Comparison of ENCODE assay signal across 7 mouse cellular contexts in genomic region chr4:136783552-136784150, GRCm38 (mm10). TPM values are rescaled to one million over a fixed set of nuclear protein-coding genes. Genes with fewer than 3 reads are reported as not detected.
DNase-seq lines count a peak whose midpoint lies in the region; ATAC-seq and TF ChIP-seq lines count a peak whose summit lies in the region.

No protein-coding gene starts in this region.

- no peak overlapping the region for H3K4me3 ChIP-seq in forebrain, embryonic 15.5 days
- H3K4me3 ChIP-seq in hindbrain, embryonic 14.5 days (replicated peaks; ENCODE audit: low read length), result no peak overlapping the region
- no peak overlapping the region for H3K4me3 ChIP-seq in limb, embryonic 13.5 days
- H3K4me3 ChIP-seq in liver, postnatal 0 days (ENCODE audit: low read depth, low read length), result no peak overlapping the region

- H3K9me3 ChIP-seq in forebrain, embryonic 15.5 days, result no peaks in the 10 kb centered on the region
- no peaks in the 10 kb centered on the region for H3K9me3 ChIP-seq in hindbrain, embryonic 14.5 days (ENCODE audit: control insufficient read depth, low read length)
- H3K9me3 ChIP-seq in limb, embryonic 13.5 days, result no peaks in the 10 kb centered on the region
- no peaks in the 10 kb centered on the region for H3K9me3 ChIP-seq in liver, postnatal 0 days (ENCODE audit: low read length)

- no peaks in the 10 kb centered on the region for H3K36me3 ChIP-seq in forebrain, embryonic 15.5 days
- H3K36me3 ChIP-seq in hindbrain, embryonic 14.5 days (replicated peaks; ENCODE audit: control insufficient read depth, insufficient read depth), result no peaks in the 10 kb centered on the region
- no peaks in the 10 kb centered on the region for H3K36me3 ChIP-seq in limb, embryonic 13.5 days
- H3K36me3 ChIP-seq in liver, postnatal 0 days (replicated peaks; ENCODE audit: insufficient read depth, low read length), result no peaks in the 10 kb centered on the region

- H3K9ac ChIP-seq in forebrain, embryonic 15.5 days (replicated peaks), result no peak overlapping the region
- H3K9ac ChIP-seq in hindbrain, embryonic 14.5 days, result no peak overlapping the region
- peak overlapping the region; percentile 40; the same call in 1 of the 2 replicates for H3K9ac ChIP-seq in limb, embryonic 13.5 days
- H3K9ac ChIP-seq in liver, postnatal 0 days (replicated peaks), result no peak overlapping the region

- no peak for ATAC-seq in forebrain, embryonic 15.5 days (replicated peaks)
- peak; percentile 68; the same call in 1 of the 2 replicates for ATAC-seq in hindbrain, embryonic 14.5 days (ENCODE audit: low FRiP score)
- peak; percentile 49 for ATAC-seq in limb, embryonic 13.5 days (ENCODE audit: low FRiP score, low read depth)
- ATAC-seq in liver, postnatal 0 days, result no peak

- TF ChIP-seq CTCF in liver, postnatal 0 days (IDR thresholded peaks at IDR 0.05; ENCODE audit: low read depth), result no peak

- no peaks in the 10 kb centered on the region for H3K27me3 ChIP-seq in forebrain, embryonic 15.5 days
- no peaks in the 10 kb centered on the region for H3K27me3 ChIP-seq in hindbrain, embryonic 14.5 days (ENCODE audit: control insufficient read depth, insufficient read depth, low read length)
- H3K27me3 ChIP-seq in limb, embryonic 13.5 days, result no peaks in the 10 kb centered on the region
- H3K27me3 ChIP-seq in liver, postnatal 0 days (ENCODE audit: insufficient read depth, low read length), result no peaks in the 10 kb centered on the region

- DNase-seq in retina, postnatal 1 day, result peak; percentile 36
- DNase-seq in retina, embryonic 14.5 days (ENCODE audit: low spot score), result no peak
- no peak for DNase-seq in hindbrain, embryonic 14.5 days (ENCODE audit: low spot score)
- no peak for DNase-seq in liver, postnatal 0 days
- no peak for DNase-seq in urinary bladder, postnatal 10 days (ENCODE audit: low spot score)

- no peak overlapping the region for H3K4me2 ChIP-seq in forebrain, embryonic 15.5 days (replicated peaks)
- no peak overlapping the region for H3K4me2 ChIP-seq in hindbrain, embryonic 14.5 days (replicated peaks)
- H3K4me2 ChIP-seq in limb, embryonic 13.5 days (replicated peaks), result peak overlapping the region; percentile 21
- no peak overlapping the region for H3K4me2 ChIP-seq in liver, postnatal 0 days (ENCODE audit: low read depth, low read length)

- H3K27ac ChIP-seq in forebrain, embryonic 15.5 days (replicated peaks), result peak overlapping the region; percentile 45; the same call in 1 of the 2 replicates
- H3K27ac ChIP-seq in hindbrain, embryonic 14.5 days, result no peak overlapping the region
- H3K27ac ChIP-seq in limb, embryonic 13.5 days, result peak overlapping the region; percentile 59; the same call in 1 of the 2 replicates
- H3K27ac ChIP-seq in liver, postnatal 0 days (ENCODE audit: low read depth), result no peak overlapping the region

- H3K4me1 ChIP-seq in forebrain, embryonic 15.5 days, result peaks cover 61% of the 10 kb centered on the region
- peaks cover 50% of the 10 kb centered on the region for H3K4me1 ChIP-seq in hindbrain, embryonic 14.5 days (replicated peaks; ENCODE audit: control insufficient read depth, insufficient read depth, low read length)
- H3K4me1 ChIP-seq in limb, embryonic 13.5 days, result peaks cover 78% of the 10 kb centered on the region
- H3K4me1 ChIP-seq in liver, postnatal 0 days (ENCODE audit: insufficient read depth), result no peaks in the 10 kb centered on the region

- 39% methylated on average over 22 of the region's 22 CpGs for WGBS in forebrain, embryonic 15.5 days
- 29% methylated on average over 22 of the region's 22 CpGs for WGBS in hindbrain, embryonic 14.5 days
- 18% methylated on average over 22 of the region's 22 CpGs for WGBS in limb, embryonic 13.5 days
- WGBS in liver, postnatal 0 days (ENCODE audit: insufficient replicate concordance), result 59% methylated on average over 22 of the region's 22 CpGs

- TF ChIP-seq EP300 in liver, postnatal 0 days (IDR thresholded peaks at IDR 0.05; ENCODE audit: low read depth), result no peak

RNA-seq across cellular contexts. Expression of gene Ephb2, which starts 52.1 kb away (rescaled TPM):
- 18.9 and 20.4 TPM in 2 replicates for polyA plus RNA-seq in forebrain, embryonic 15.5 days (2015; fragmentation: Nextera tagmentation; extraction: Ambion mirVana)
- polyA plus RNA-seq in hindbrain, embryonic 14.5 days (2014; fragmentation: Nextera tagmentation; extraction: Ambion mirVana), result 26.6 and 28.1 TPM in 2 replicates
- polyA plus RNA-seq in limb, embryonic 13.5 days (2015; fragmentation: Nextera tagmentation; extraction: Ambion mirVana), result 10.3 and 10.9 TPM in 2 replicates
- polyA plus RNA-seq in liver, postnatal 0 days (2015; fragmentation: Nextera tagmentation; extraction: Ambion mirVana), result 0.08 and 0.12 TPM in 2 replicates

Comparison
In these comparisons a context has a peak if more than half of its experiments do, and no peak if none do; other contexts are left out.
1. ATAC-seq: peak in hindbrain, embryonic 14.5 days (single experiment) and limb, embryonic 13.5 days (single experiment); none in forebrain, embryonic 15.5 days (single experiment) and liver, postnatal 0 days (single experiment).
2. H3K27ac ChIP-seq: peak in forebrain, embryonic 15.5 days (single experiment) and limb, embryonic 13.5 days (single experiment); none in hindbrain, embryonic 14.5 days (single experiment) and liver, postnatal 0 days (single experiment).
3. RNA of gene Ephb2, which starts 52.1 kb away (polyA plus RNA-seq): 26.6 to 28.1 TPM in hindbrain, embryonic 14.5 days, 18.9 to 20.4 TPM in forebrain, embryonic 15.5 days and 10.3 to 10.9 TPM in limb, embryonic 13.5 days; 0.08 to 0.12 TPM in liver, postnatal 0 days; every median in the first group is over 10 times any median in the second.